Mouse (Mus musculus): ENCODE data around the gene Wdr48.

DNA sequence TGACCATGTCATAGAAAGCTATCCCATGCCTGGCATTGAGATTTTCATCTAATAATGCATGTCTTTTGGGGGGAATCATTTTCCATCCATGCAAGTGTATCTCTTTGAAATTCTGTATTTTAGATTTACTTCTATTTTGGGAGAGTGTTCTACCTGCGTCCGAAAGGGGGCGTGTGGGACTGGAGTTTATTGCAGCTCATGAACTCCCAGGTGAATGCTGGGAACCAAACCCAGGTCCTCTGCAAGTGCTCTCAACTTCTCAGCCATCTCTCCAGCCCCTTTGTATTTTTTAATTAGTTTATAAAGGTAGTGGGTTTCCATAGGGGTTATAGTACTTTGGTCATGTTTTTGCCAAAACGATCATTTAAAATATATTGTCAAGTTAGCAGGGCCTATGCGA is 797 bp upstream of the Wdr48 start:
- TF ChIP-seq CTCF (IDR thresholded peaks at IDR 0.05; ENCODE audit: low read depth, low read length) (peak; percentile 31), EP300 (IDR thresholded peaks at IDR 0.05; ENCODE audit: insufficient read depth, low read depth, low read length) (no peak), POLR2A (IDR thresholded peaks at IDR 0.05; ENCODE audit: insufficient read depth, low read length) (no peak)

Data from ES-Bruce4 (cell line).